ENCODE assay signal across 15 mouse cellular contexts in genomic region chr10:53230809-53231208, GRCm38 (mm10).
"Had no signal": no experiment of that assay in that cellular context is flagged by ENCODE, and none has a peak within 500 bp of the region (broad histone marks: within the 10 kb centered on the region; RNA-seq: fewer than 3 reads in every experiment).

No protein-coding gene starts in this region.

- H3K27ac ChIP-seq: lung, embryonic 15.5 days; macrophage; midbrain, embryonic 13.5 days; midbrain, embryonic 15.5 days; neural tube, embryonic 12.5 days; stomach, embryonic 15.5 days; stomach, postnatal 0 days had no signal

- H3K4me3 ChIP-seq: lung, embryonic 15.5 days; megakaryocyte, embryonic 14.5 days; midbrain, embryonic 13.5 days; midbrain, embryonic 15.5 days; neural tube, embryonic 12.5 days; stomach, embryonic 15.5 days had no signal

- H3K27me3 ChIP-seq: lung, embryonic 15.5 days; megakaryocyte, embryonic 14.5 days; midbrain, embryonic 13.5 days; midbrain, embryonic 15.5 days; neural tube, embryonic 12.5 days; stomach, embryonic 15.5 days had no signal

- H3K4me1 ChIP-seq: lung, embryonic 15.5 days; megakaryocyte, embryonic 14.5 days; midbrain, embryonic 13.5 days; midbrain, embryonic 15.5 days; neural tube, embryonic 12.5 days; stomach, embryonic 15.5 days had no signal

- H3K9me3 ChIP-seq: lung, embryonic 15.5 days; midbrain, embryonic 13.5 days; midbrain, embryonic 15.5 days; neural tube, embryonic 12.5 days; stomach, embryonic 15.5 days had no signal

- H3K36me3 ChIP-seq: lung, embryonic 15.5 days; midbrain, embryonic 13.5 days; midbrain, embryonic 15.5 days; neural tube, embryonic 12.5 days; stomach, embryonic 15.5 days had no signal

- DNase-seq: lung, adult 2 months; lung, postnatal 14 days; lung, postnatal 36 days; right cerebral cortex, postnatal 14 days; thymus, adult 2 months; thymus, postnatal 25 days; thymus, postnatal 4 days had no signal
